Mouse (Mus musculus): ENCODE results near the gene Card9.

Card9 gene

DNA sequence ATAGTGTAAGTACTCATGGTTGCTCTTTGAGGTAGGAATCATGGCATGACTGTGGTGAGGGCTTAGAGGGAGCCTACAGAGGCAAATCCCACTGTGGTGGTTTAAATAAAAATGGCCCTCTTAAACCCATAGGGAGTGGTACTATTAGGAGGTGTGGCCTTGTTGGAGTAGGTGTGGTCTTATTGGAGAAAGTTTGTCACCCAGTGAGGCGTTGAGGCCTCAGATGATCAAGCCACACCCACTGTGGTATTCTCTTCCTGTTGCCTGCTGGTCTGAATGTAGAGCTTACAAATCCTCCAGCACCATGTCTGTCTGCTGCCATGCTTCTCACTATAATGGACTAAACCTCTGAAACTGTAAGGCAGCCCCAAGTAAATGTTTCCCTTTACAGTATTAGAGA lies 56.0 kb downstream of the Card9 start:
- no peak for DNase-seq (ENCODE audit: low spot score)

All from urinary bladder, postnatal 10 days (tissue).